Mouse (Mus musculus) liver, adult 2 months (tissue): ENCODE measurements around the gene Gm21887. TPM values are rescaled to one million over a fixed set of nuclear protein-coding genes. Genes with fewer than 3 reads are reported as not detected.
"Not testable (repeated sequence)": the region's sequence is repeated elsewhere in the genome, so short reads cannot be mapped to it uniquely, and the experiment has no call there.

Experiments
- DNase-seq: peaks from one replicate; pipeline ENCODE4 v3.0.0-alpha.2; 2011; ENCODE audit warnings: low read depth, low spot score; ENCODE audit errors: extremely low read depth
- H3K27ac ChIP-seq: fragments of 200-500 bp; replicated peaks from 2 replicates; pipeline ENCODE4 v1.5.1; 2012; ENCODE audit warnings: low read depth, mild to moderate bottlenecking, control low read depth, inconsistent platforms, low read length; ENCODE audit not compliant: insufficient read depth
- H3K27me3 ChIP-seq: fragments of 200-500 bp; 2 replicates; pipeline ENCODE4 v1.6.1; 2012; ENCODE audit warnings: mild to moderate bottlenecking, moderate library complexity, low read length, inconsistent platforms; ENCODE audit not compliant: control insufficient read depth, insufficient read depth
- H3K36me3 ChIP-seq: fragments of 200-500 bp; 2 replicates; pipeline ENCODE4 v1.6.1; 2012; ENCODE audit warnings: low read length, inconsistent platforms; ENCODE audit not compliant: control insufficient read depth, insufficient read depth
- H3K4me1 ChIP-seq: fragments of 200-500 bp; 2 replicates; pipeline ENCODE4 v1.6.1; 2011; ENCODE audit warnings: low read length; ENCODE audit not compliant: control insufficient read depth, insufficient read depth
- H3K4me3 ChIP-seq: fragments of 200-500 bp; 2 replicates; pipeline ENCODE4 v1.5.1; 2011; ENCODE audit warnings: low read depth, mild to moderate bottlenecking, control low read depth, low read length, moderate library complexity; ENCODE audit not compliant: insufficient read depth
- H3K79me2 ChIP-seq: fragments of 200-500 bp; 2 replicates; pipeline ENCODE4 v1.6.1; 2012; ENCODE audit warnings: inconsistent platforms, mild to moderate bottlenecking, low read length, moderate library complexity; ENCODE audit not compliant: control insufficient read depth, insufficient read depth
- H3K9ac ChIP-seq: fragments of 200-500 bp; 2 replicates; pipeline ENCODE4 v1.6.1; 2012; ENCODE audit warnings: low read depth, mild to moderate bottlenecking, control low read depth, inconsistent platforms, low read length
- WGBS: fragments of 180-500 bp; shearing (Covaris S2); methylation state at CpG from one replicate; pipeline ENCODE4 v1.1.7; 2018; 5-methylcytosine and 5-hydroxymethylcytosine counted together
- polyA plus RNA-seq: library from polyadenylated mRNA; depleted of rRNA; stranded (reverse); fragments of >200 nt; gene quantifications from 2 replicates; pipeline ENCODE4 v1.2.3, GENCODE M21; 2012
- total RNA-seq: library from RNA; depleted of rRNA; stranded (reverse); fragments of >200 nt; gene quantifications from 2 replicates; pipeline ENCODE4 v1.2.3, GENCODE M21; 2014

Gene Gm21887
- total and polyA plus RNA-seq, 2 experiments: 11.5 to 123 TPM

- 0% methylated on average over 1 of the region's 3 CpGs for WGBS
- DNase-seq, H3K36me3 ChIP-seq: not testable (repeated sequence)
Measured at GRCm38 (mm10) chrX:169999912-170000641, 9.4 kb upstream of the Gm21887 start.

DNA sequence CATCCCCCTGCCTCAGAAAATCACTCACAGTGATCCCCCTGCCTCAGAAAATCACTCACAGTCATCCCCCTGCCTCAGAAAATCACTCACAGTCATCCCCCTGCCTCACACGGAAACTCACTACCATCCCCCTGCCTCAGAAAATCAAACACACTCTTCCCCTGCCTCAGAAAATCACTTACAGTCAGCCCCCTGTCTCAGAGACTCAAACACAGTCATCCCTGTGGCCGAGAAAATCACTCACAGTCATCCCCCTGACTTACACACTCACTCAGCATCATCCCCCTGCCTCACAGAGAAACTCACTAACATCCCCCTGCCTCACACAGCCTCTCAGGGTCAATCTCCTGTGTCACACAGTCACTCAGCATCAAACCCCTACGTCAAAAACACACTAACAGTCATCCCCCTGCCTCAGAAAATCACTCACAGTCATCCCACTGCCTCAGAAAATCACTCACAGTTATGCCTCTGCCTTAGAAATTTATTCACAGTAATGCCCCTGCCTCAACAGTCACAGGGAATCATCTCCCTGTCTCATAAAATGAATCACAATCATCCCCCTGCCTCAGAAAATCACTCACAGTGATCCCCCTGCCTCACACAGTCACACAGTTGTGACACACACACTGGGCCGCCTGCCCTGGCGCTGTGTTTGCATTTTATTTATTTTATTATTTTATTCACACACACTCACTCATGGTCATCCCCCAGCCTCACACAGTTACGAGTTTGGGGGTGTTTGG, 8.6 kb upstream of the Gm21887 start:
- not testable (repeated sequence) for H3K27ac ChIP-seq, H3K9ac ChIP-seq, H3K79me2 ChIP-seq, H3K27me3 ChIP-seq, H3K4me1 ChIP-seq, H3K36me3 ChIP-seq, DNase-seq, H3K4me3 ChIP-seq
- 0% methylated on average over 2 of the region's 6 CpGs for WGBS

More at GRCm38 (mm10) chrX:169999912-170000641, 9.4 kb upstream of the Gm21887 start:
- H3K27ac ChIP-seq, H3K27me3 ChIP-seq, H3K9ac ChIP-seq, H3K4me3 ChIP-seq, H3K79me2 ChIP-seq, H3K4me1 ChIP-seq: not testable (repeated sequence)

DNA sequence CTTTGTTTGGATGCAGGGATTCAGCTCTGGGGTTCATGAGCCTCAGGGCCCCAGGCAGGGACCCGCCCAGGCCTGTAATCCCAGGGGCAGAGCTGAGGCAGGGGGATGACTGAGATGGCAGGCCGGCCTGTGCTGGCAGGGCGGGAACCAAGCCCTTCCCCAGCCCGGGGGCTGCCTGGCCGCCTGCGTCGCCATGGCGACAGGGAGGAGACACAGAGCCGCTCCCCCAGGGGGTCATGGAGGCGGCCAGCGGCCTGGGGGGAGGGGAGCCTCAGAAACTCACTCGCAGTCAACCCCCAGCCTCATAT, 8.1 kb upstream of the Gm21887 start:
- not testable (repeated sequence) for H3K9ac ChIP-seq, H3K27ac ChIP-seq, H3K4me1 ChIP-seq, H3K79me2 ChIP-seq, H3K36me3 ChIP-seq, H3K4me3 ChIP-seq, DNase-seq, H3K27me3 ChIP-seq
- whole genome bisulfite sequencing: no CpG with 5 or more reads among the region's 12 CpGs

DNA sequence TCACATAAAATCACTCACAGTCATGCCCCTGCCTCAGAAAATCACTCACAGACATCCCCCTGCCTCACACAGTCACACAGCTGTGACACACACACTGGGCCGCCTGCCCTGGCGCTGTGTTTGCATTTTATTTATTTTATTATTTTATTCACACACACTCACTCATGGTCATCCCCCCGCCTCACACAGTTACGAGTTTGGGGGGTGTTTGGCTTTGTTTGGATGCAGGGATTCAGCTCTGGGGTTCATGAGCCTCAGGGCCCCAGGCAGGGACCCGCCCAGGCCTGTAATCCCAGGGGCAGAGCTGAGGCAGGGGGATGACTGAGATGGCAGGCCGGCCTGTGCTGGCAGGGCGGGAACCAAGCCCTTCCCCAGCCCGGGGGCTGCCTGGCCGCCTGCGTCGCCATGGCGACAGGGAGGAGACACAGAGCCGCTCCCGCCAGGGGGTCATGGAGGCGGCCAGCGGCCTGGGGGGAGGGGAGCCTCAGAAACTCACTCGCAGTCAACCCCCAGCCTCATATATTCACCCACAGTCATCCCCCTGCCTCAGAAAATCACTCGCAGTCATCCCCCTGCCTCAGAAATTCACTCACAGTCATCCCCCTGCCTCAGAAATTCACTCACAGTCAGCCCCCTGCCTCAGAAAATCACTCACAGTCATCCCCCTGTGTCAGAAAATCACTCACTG, 6.8 kb upstream of the Gm21887 start:
- not testable (repeated sequence) for H3K27ac ChIP-seq, H3K79me2 ChIP-seq, H3K4me1 ChIP-seq, H3K36me3 ChIP-seq, H3K9ac ChIP-seq, DNase-seq, H3K27me3 ChIP-seq, H3K4me3 ChIP-seq
- WGBS: 63% methylated on average over 6 of the region's 18 CpGs

DNA sequence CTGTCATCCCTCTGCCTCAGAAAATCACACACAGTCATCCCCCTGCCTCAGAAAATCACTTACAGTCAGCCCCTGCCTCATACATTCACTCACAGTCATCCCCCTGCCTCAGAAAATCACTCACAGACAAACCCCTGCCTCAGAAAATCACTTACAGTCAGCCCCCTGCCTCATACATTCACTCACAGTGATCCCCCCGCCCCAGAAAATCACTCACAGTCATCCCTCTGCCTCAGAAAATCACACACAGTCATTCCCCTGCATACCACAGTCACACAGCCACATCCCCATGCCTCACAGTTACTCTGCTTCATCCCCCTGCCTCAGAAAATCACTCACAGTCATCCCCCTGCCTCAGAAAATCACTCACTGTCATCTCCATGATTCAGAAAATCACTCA, 5.9 kb upstream of the Gm21887 start:
- not testable (repeated sequence) for H3K36me3 ChIP-seq, H3K27ac ChIP-seq, H3K4me1 ChIP-seq, H3K4me3 ChIP-seq, H3K79me2 ChIP-seq, H3K9ac ChIP-seq, DNase-seq, H3K27me3 ChIP-seq
- 12% methylated on average over 1 of the region's 1 CpGs for WGBS

- DNase-seq: not testable (repeated sequence)
- no CpG with 5 or more reads among the region's 2 CpGs for WGBS
Measured at GRCm38 (mm10) chrX:170004236-170004635, 5.2 kb upstream of the Gm21887 start.

GRCm38 (mm10) chrX:170004793-170005192, 4.7 kb upstream of the Gm21887 start:
- not testable (repeated sequence) for DNase-seq
- WGBS: 54% methylated on average over 3 of the region's 5 CpGs

More at GRCm38 (mm10) chrX:170004236-170004635, 5.2 kb upstream of the Gm21887 start:
- not testable (repeated sequence) for H3K9ac ChIP-seq, H3K36me3 ChIP-seq, H3K27me3 ChIP-seq, H3K4me3 ChIP-seq, H3K79me2 ChIP-seq, H3K27ac ChIP-seq, H3K4me1 ChIP-seq

DNA sequence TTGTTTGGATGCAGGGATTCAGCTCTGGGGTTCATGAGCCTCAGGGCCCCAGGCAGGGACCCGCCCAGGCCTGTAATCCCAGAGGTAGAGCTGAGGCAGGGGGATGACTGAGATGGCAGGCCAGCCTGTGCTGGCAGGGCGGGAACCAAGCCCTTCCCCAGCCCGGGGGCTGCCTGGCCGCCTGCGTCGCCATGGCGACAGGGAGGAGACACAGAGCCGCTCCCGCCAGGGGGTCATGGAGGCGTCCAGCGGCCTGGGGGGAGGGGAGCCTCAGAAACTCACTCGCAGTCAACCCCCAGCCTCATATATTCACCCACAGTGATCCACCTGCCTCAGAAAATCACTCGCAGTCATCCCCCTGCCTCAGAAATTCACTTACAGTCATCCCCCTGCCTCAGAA, 4.3 kb upstream of the Gm21887 start:
- H3K79me2 ChIP-seq, H3K9ac ChIP-seq, H3K27ac ChIP-seq, H3K4me3 ChIP-seq, H3K36me3 ChIP-seq, H3K4me1 ChIP-seq, DNase-seq, H3K27me3 ChIP-seq: not testable (repeated sequence)
- 22% methylated on average over 13 of the region's 13 CpGs for WGBS

More at GRCm38 (mm10) chrX:170004793-170005192, 4.7 kb upstream of the Gm21887 start:
- H3K27ac ChIP-seq, H3K9ac ChIP-seq, H3K36me3 ChIP-seq, H3K4me1 ChIP-seq, H3K27me3 ChIP-seq, H3K4me3 ChIP-seq, H3K79me2 ChIP-seq: not testable (repeated sequence)
